Mouse (Mus musculus): Measurements from ENCODE around the gene Dpp6. TPM values are rescaled to one million over a fixed set of nuclear protein-coding genes. Genes with fewer than 3 reads are reported as not detected.

Gene Dpp6
- polyA plus RNA-seq, 1 experiment = 8.2 TPM

GRCm38 (mm10) chr5:27767948-27768347 lies 950.9 kb downstream of the Dpp6 start:
- DNase-seq (ENCODE audit: low read depth) = no peak

Data from gonadal fat pad, adult 2 months (tissue).